Mouse (Mus musculus) heart, adult 11 months (tissue): ENCODE data around the gene Mecp2.
A peak's percentile ranks its signal among the peaks of the same experiment; 100 is the strongest.

ENCODE experiments used
- DNase-seq: peaks from one replicate; pipeline ENCODE4 v3.0.0; 2022

The Mecp2 gene

DNA sequence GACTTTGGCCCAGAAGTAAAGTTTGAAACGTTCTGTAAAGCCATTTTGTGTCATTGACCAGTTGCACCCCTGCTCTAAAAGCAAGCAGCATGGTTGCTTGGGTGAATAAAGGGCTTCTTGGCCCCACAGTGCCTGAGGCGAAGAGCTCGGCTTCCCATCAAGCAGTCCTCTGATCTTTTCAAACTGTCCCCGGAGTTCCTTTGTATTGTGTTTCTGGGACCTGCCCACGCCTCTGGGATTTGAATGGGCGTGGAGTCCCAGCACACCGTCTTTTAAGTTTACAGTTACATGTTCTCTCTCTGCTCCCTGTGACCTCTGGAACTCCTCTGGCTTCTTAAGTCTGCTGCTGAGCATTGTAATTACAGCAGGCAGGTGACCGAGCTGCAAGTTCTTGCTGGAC, 127.1 kb downstream of the Mecp2 start:
- peak; percentile 55 for DNase-seq

DNA sequence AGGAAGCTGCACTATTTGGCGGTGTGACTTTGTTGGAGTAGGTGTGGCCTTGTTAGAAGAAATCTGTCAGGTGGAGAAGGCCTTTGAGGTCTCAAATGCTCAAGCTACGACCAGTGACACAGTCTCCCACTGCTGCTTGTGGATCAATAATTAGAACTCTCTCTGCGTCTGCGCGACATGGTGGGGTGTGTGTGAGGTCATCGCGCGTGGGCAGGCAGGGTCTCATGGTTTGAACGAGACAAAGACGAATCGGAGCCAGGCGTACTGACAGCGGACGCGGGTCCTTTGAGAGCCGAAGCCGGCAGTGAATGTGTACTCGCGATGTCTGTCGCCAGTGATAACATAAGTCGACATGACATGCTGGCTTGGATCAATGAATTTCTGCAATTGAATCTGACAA, 128.8 kb downstream of the Mecp2 start:
- DNase-seq: peak; percentile 55

- no peak for DNase-seq
Observed at GRCm38 (mm10) chrX:74003644-74004043, 131.5 kb downstream of the Mecp2 start.

- no peak for DNase-seq
Observed at GRCm38 (mm10) chrX:74001024-74001423, 134.1 kb downstream of the Mecp2 start.

- peak; percentile 95 for DNase-seq
Observed at GRCm38 (mm10) chrX:73998911-73999869, 136.0 kb downstream of the Mecp2 start.

GRCm38 (mm10) chrX:73977783-73978182, 157.4 kb downstream of the Mecp2 start:
- no peak for DNase-seq
